Mouse (Mus musculus): ENCODE results near the gene Myl7.

Gene Myl7

GRCm38 (mm10) chr11:5861678-5862393, 36.7 kb downstream of the Myl7 start, which contains the start of gene Aebp1:
Aebp1 (plus strand) TSS chr11:5861947.
- DNase-seq, result no peak

- no peak for DNase-seq
Observed at GRCm38 (mm10) chr11:5860639-5861038, 37.9 kb downstream of the Myl7 start.

- no peak for DNase-seq
Observed at GRCm38 (mm10) chr11:5859883-5860550, 38.6 kb downstream of the Myl7 start.

- no peak for DNase-seq
Observed at GRCm38 (mm10) chr11:5858723-5859122, 39.9 kb downstream of the Myl7 start.

GRCm38 (mm10) chr11:5856479-5857130, 42.0 kb downstream of the Myl7 start:
- DNase-seq, result no peak

GRCm38 (mm10) chr11:5855902-5856301, 42.7 kb downstream of the Myl7 start:
- DNase-seq, result no peak

GRCm38 (mm10) chr11:5855481-5855880, 43.1 kb downstream of the Myl7 start:
- no peak for DNase-seq

- DNase-seq, result no peak
Observed at GRCm38 (mm10) chr11:5852314-5852713, 46.3 kb downstream of the Myl7 start.

- DNase-seq, result no peak
Observed at GRCm38 (mm10) chr11:5851021-5851736, 47.4 kb downstream of the Myl7 start.

- DNase-seq, result no peak
Observed at GRCm38 (mm10) chr11:5850452-5850851, 48.1 kb downstream of the Myl7 start.

- no peak for DNase-seq
Observed at GRCm38 (mm10) chr11:5849316-5849715, 49.3 kb downstream of the Myl7 start.

- no peak for DNase-seq
Observed at GRCm38 (mm10) chr11:5848741-5849140, 49.8 kb downstream of the Myl7 start.

- no peak for DNase-seq
Observed at GRCm38 (mm10) chr11:5846639-5847345, 51.8 kb downstream of the Myl7 start.

All from cerebellum, postnatal 36 days (tissue).